Mouse (Mus musculus): ENCODE data around the gene Ubxn11.

DNA sequence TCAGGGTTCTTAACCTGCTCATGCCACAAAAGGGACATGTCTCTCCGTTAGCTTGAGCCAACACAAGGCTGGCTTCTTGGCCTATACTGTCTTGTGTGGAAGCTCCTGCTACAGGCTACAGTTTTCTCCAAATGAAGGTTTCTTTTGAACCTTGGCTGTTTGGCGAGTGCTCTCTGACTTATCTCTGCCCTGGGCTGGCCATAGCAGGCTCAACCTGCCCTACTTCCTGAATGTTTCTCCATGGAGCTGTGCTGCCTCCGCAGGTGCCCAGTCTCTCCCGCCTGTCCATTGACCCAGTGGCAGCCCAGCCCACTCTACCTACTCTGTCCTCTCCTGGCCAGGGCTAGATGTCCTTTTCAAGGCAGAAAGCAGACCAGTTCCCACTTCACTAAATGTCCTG lies 18.5 kb downstream of the Ubxn11 start:
- TF ChIP-seq CTCF (conservative IDR thresholded peaks at IDR 0.05; ENCODE audit: low read length) (no peak), POU5F1 (IDR thresholded peaks at IDR 0.05; ENCODE audit: borderline replicate concordance, low read length) (no peak), NANOG (IDR thresholded peaks at IDR 0.05; ENCODE audit: borderline replicate concordance, low read length) (no peak)
